Mouse (Mus musculus) E14TG2a.4 (cell line): ENCODE measurements around the gene Pgap3.

Experiments
- H3K27me3 ChIP-seq: 2 replicates; pipeline ENCODE4 v1.6.1; 2014; ENCODE audit warnings: low read length, control low read depth; ENCODE audit not compliant: insufficient read depth
- H3K36me3 ChIP-seq: 2 replicates; pipeline ENCODE4 v1.6.1; 2014; ENCODE audit warnings: low read length, control low read depth; ENCODE audit not compliant: insufficient read depth
- H3K4me1 ChIP-seq: replicated peaks from 2 replicates; pipeline ENCODE4 v1.6.1; 2014; ENCODE audit warnings: low read depth, low read length, control low read depth
- H3K4me3 ChIP-seq: replicated peaks from 2 replicates; pipeline ENCODE4 v1.5.1; 2014; ENCODE audit warnings: mild to moderate bottlenecking, low read length
- H3K9me3 ChIP-seq: 2 replicates; pipeline ENCODE4 v1.6.1; 2014; ENCODE audit warnings: low read length, control low read depth
- CTCF ChIP-seq: conservative IDR thresholded peaks from 2 replicates; pipeline ENCODE4 v1.5.1; 2014; ENCODE audit warnings: low read length
- NANOG ChIP-seq: IDR thresholded peaks from 2 replicates; pipeline ENCODE4 v1.6.1; 2014; ENCODE audit warnings: borderline replicate concordance, low read length, mixed read lengths
- POU5F1 ChIP-seq: IDR thresholded peaks from 2 replicates; pipeline ENCODE4 v1.6.1; 2014; ENCODE audit warnings: low read length, borderline replicate concordance

The Pgap3 gene

DNA sequence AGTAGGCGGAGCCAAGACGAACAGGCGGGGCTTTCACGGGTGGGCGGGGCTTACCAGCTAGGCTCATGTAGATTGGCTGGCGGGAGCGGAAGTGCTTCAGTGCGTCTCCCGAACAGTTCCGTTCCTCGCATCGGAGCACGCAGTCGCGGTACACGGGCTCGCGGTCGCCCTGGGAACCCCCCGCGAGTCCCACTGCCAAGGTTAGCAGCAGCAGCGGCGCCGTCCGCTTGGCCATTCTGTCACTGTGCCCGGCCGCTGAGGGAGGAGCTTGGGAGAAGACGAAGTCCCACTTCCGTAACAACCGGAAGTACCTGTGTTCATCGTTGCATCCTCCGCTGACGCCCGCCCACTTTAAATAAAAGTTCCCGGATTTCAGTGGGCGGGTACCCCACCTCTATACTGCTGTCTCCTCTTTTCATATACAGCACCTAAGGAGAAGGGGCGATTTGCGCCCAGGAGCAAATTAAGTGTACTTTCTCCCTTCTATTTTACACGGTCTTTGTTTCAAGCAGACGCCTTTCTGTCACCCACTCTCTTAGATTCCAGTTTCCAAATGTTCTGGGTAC, at the start of gene Pgap3:
Gene Pgap3, minus strand, starts transcription at position 330 of the 566 bp plus-strand sequence.
- H3K36me3 ChIP-seq, result no peaks in the 10 kb centered on the region; the same call in 1 of the 2 replicates
- H3K4me1 ChIP-seq, result peaks cover 22% of the 10 kb centered on the region
- peak within 1 kb of the TSS; percentile 90 for H3K4me3 ChIP-seq
- no peaks in the 10 kb centered on the region for H3K9me3 ChIP-seq
- no peak for TF ChIP-seq NANOG
- no peak for TF ChIP-seq CTCF
- TF ChIP-seq POU5F1, result no peak
- peaks cover 6% of the 10 kb centered on the region; the same call in 1 of the 2 replicates for H3K27me3 ChIP-seq

- Histone ChIP-seq H3K27me3 (no peaks in the 10 kb centered on the region), H3K36me3 (peaks cover 43% of the 10 kb centered on the region), H3K4me1 (peaks cover 71% of the 10 kb centered on the region), H3K9me3 (no peaks in the 10 kb centered on the region), H3K4me3 (peak overlapping the region; percentile 82)
- no peak for TF ChIP-seq POU5F1
- TF ChIP-seq CTCF, result no peak
- no peak for TF ChIP-seq NANOG
Observed at GRCm38 (mm10) chr11:98449419-98449818, 49.1 kb upstream of the Pgap3 start.

DNA sequence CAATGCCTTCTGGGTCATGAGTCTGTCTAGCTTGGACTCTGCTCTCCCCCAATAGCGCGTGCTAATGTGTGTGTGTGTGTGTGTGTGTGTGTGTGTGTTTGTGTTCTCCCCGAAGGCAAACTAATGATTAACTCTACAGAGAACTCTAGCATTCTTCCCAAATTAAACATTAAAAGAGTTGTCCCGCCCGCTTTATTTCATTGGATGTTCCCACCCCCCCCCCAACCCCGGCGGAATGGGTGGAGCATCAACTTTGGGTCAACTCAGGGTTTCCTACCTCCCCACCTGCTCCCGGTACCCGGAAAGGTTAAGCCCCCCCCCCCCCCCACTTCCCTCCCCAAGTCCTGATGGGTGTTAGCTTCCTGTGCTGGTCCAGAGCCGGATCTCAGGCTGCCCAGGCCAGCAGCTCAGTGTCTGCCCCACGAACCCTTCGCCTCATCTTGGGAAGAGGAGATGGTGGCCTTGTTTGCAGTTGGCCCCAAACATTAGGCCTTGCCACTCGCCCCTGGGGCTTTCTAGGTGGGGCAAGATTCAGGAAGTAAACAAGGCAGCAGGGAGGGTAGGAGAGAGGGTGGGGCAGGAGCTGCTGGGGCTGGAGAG, 48.0 kb upstream of the Pgap3 start:
- H3K9me3 ChIP-seq, result no peaks in the 10 kb centered on the region
- no peak for TF ChIP-seq POU5F1
- no peak for TF ChIP-seq NANOG
- no peak for TF ChIP-seq CTCF
- no peaks in the 10 kb centered on the region for H3K27me3 ChIP-seq
- H3K36me3 ChIP-seq, result peaks cover 32% of the 10 kb centered on the region
- H3K4me3 ChIP-seq, result peak overlapping the region; percentile 82
- peaks cover 66% of the 10 kb centered on the region for H3K4me1 ChIP-seq

DNA sequence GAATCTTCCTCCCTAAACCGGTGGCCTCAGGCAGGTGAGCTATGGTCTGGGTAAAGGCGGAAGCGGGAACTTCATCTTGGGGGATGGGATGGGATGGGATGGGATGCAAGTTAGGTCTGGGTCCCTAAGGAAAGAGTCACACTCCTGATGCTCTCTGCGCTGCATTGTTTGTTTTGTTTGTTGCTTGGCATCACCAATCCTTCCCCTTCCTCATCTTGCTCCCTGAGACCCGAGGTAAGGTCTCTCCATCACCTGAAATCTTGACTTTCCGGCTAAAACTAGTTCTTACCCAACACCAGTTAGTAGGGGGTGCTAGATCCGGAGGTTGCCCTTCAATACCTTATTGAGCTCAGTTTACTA, 47.2 kb upstream of the Pgap3 start:
- Histone ChIP-seq H3K9me3 (no peaks in the 10 kb centered on the region), H3K36me3 (peaks cover 24% of the 10 kb centered on the region), H3K4me3 (peak overlapping the region; percentile 82), H3K4me1 (peaks cover 66% of the 10 kb centered on the region), H3K27me3 (no peaks in the 10 kb centered on the region)
- TF ChIP-seq POU5F1, result no peak
- no peak for TF ChIP-seq CTCF
- TF ChIP-seq NANOG, result no peak

DNA sequence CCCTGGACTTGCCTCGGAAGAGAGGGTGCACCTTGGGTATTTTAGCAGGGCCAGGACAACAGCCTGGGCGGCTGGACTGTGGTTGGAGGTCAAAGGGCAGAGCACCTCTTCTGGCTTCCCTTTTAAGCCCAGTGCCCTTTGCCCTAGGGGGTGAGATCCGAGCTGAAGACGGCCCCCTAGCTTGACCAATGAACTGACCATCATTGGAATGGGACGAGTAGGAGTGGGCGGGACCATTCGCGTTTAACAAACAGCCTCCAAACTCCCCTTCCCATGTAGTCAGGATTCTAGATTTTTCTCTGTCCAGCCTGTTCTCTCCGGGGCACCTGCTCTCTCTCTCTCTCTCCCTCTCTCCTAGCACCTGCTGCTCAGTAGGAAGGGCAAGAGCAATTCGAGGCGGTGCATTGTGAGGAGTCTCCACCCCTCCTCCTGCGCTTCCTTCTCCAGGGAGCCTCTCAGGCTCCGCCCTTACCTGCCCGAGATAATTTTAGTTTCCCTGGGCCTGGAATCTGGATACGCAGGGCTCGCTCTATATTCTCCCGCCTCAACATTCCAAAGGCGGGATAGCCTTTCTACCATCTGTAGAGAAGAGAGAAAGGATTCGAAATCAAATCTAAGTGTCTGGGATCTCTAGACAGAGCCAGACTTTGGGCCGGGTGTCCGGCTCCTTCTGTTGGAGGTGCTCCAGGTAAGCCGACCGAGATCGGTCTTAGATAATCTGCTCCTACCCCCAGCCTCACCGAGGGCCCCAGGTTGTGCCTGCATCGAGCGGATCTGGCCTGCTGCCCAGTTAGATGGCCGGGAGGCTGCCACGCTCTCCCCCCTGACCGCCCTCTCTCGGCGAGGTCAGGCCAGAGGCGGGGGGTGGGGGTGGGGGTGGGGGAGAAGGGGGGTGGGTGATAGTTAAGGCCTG, 46.5 kb upstream of the Pgap3 start:
- TF ChIP-seq CTCF, result no peak
- no peak for TF ChIP-seq NANOG
- no peak for TF ChIP-seq POU5F1
- Histone ChIP-seq H3K36me3 (peaks cover 17% of the 10 kb centered on the region), H3K4me1 (peaks cover 61% of the 10 kb centered on the region), H3K27me3 (no peaks in the 10 kb centered on the region), H3K9me3 (no peaks in the 10 kb centered on the region), H3K4me3 (peak overlapping the region; percentile 82)

DNA sequence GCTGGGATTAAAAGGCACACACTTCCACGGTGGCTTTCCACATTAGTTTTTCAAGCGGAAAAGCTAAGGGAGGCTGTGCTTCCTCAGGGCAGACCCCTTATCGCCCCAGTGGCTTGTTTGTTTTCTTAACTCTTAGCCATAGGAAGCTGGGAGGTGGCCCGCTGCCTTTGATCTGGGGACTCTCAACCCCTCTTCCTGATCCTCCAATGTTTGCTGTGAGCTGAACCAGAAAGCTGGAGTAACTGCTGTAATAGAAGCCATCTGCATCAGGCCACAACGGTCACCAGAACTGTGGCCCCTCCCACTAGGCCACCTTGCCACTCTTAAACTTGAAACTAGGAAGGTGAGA, 45.9 kb upstream of the Pgap3 start, which contains the start of gene Grb7:
Gene Grb7, plus strand, starts transcription at position 182 of the 349 bp plus-strand sequence.
- Histone ChIP-seq H3K4me3 (peak within 1 kb of the TSS; percentile 82), H3K9me3 (no peaks in the 10 kb centered on the region), H3K36me3 (peaks cover 11% of the 10 kb centered on the region), H3K4me1 (peaks cover 56% of the 10 kb centered on the region), H3K27me3 (no peaks in the 10 kb centered on the region)
- TF ChIP-seq CTCF (no peak), NANOG (no peak), POU5F1 (no peak)

- Histone ChIP-seq H3K4me1 (peaks cover 51% of the 10 kb centered on the region), H3K36me3 (peaks cover 6% of the 10 kb centered on the region), H3K27me3 (no peaks in the 10 kb centered on the region), H3K4me3 (0 out of 2 replicates have a peak overlapping the region, but pooled peaks have one; percentile 82), H3K9me3 (no peaks in the 10 kb centered on the region)
- TF ChIP-seq NANOG (no peak), POU5F1 (no peak)
Observed at GRCm38 (mm10) chr11:98445679-98446078, 45.4 kb upstream of the Pgap3 start.

DNA sequence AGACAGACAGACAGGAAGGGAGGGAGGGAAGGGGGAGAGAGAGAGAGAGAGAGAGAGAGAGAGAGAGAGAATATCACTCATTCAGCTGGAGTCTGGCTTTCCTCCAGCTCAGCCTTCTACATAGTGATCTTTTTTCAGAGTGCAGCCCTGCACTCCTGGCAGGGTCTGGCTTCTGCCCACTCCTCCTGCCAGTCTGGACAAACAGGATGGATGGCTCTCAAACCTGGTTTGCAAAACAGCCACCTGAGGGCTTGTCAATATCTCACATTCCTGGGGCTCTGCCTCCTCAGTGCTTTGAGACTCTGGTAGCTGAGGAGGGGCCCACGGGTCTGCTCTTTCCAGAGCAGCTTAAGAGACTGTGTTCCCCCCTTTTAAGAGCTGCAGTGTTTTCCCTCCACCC, 44.9 kb upstream of the Pgap3 start:
- peaks cover 4% of the 10 kb centered on the region; the same call in 1 of the 2 replicates for H3K36me3 ChIP-seq
- no peaks in the 10 kb centered on the region for H3K27me3 ChIP-seq
- H3K4me3 ChIP-seq, result 0 out of 2 replicates have a peak overlapping the region, but pooled peaks have one; percentile 82
- TF ChIP-seq NANOG (no peak), POU5F1 (no peak), CTCF (no peak)
- peaks cover 47% of the 10 kb centered on the region for H3K4me1 ChIP-seq
- H3K9me3 ChIP-seq, result no peaks in the 10 kb centered on the region
